Mouse (Mus musculus) NIH3T3 (cell line): ENCODE results near the gene Tanc2.

Experiments
- DNase-seq: peaks from one replicate; pipeline ENCODE4 v3.0.0-alpha.2; 2012; ENCODE audit warnings: low read depth

The Tanc2 gene

DNA sequence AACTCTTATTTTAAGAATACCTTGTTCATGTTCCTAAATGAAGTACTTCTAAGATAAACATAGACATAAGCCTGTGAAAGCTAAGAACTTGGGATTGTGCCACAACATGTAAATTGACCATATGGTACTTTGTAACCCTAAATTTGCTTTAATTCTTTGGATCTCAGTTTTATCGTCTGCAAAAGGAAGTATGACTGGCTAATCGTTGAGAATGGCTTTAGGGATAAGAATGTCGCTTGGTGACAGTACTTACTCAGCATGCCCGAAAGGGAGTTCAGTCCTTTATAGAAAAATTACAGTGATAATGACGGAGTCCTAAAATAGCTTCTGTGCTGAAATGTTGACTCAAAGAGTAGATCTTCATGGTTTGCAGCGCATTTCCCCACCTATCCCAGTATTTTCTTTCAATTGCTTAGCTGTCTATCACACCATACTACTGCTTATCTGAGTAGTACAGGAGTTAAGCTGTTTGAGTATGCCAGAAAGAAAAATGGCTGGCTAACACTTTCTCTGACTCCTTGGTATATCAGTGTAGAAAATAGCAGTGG is 246.6 kb downstream of the Tanc2 start:
- DNase-seq = no peak

DNA sequence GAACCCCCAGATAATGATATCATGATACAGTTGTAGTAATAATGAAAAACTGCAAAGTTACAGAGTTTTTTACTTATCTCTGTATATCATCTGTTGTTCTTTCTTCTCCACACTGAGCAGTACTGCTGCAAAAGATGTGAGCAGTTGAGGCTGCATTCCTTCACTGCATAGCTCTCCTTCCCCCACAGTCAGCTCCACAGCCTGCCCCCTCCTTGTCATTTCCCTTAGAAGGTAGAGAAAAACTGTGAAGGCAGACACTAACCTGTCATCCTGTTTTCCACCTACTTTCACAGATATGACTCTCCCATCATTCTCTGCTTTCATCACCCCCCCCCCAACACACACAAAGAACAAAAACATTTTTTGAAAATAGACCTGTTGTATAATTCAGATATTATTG is 248.2 kb downstream of the Tanc2 start:
- DNase-seq = no peak

DNA sequence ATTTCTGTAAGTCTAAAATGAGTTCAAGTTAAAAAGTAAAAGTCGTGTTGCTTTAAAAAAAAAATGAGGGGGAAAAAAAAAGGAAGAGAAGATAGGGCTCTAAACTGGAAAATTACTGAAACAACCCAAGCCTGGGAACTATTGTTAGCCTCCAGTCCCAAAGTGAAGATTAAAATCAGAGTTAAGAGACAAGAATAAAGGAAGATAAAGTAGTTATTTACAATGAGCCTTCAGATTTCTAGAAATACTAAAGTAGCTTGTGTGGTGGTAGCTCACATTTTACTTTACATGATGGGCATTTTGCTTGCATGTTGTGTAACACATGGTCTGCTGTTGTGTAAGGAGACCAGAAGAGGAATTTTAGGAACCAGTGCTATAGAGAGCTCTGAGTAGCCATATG is 256.1 kb downstream of the Tanc2 start:
- no peak for DNase-seq

DNA sequence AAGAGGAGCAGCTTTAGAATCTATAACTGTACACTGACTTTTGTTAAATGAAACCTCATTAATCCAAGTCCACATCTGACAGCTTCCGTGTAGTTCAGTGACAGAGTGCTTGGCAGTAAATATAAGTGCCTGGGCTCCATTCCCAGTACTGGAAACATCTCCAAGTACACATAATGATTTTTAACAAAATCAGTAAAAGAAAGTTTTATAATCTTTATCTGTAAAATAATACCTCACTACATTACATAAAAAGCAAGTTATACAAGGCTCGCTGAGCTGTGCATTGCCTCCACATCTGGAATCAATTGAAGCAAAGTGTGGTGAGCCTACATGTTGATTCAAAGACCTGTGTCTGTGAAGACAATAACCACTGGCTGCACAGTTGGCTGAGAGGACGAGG is 265.7 kb downstream of the Tanc2 start:
- peak; percentile 77 for DNase-seq

DNA sequence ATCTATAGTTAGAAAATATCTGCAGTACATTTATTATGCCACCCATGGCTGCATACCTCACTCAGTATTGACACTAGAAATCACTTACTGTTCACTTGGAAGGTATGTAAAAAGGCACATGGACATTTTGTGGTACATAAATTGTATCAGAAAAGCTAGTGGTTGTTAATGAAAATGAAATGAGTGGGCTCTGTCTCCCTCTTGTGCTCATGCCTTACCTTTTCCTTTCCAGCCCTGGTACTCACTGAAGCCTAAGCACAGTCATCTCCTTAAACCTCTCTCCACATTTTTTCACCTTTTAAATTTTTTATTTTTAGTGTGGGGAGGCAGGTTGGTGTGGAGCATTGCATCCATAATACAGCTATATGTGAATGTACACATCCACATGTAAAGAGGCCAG is 268.3 kb downstream of the Tanc2 start:
- peak; percentile 29 for DNase-seq

DNA sequence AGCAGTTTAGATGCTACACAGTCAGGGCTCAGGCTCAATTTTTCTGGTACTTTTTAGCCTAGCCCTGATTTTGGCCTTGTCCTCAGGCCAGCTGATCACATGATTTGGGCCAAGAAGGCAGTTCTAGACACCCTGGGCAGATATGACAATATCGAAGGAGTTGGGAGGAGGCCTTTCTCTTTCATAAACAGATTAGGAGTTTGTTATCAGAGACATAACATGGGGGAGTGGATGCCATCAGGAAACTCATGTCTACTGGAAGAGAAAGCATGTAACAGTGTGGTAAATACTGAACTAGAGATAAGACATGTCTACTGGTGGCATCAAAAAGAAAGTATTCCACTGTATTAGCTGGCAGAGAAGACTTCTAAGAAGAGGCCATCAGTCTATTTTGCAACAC is 295.8 kb downstream of the Tanc2 start:
- DNase-seq = no peak

DNA sequence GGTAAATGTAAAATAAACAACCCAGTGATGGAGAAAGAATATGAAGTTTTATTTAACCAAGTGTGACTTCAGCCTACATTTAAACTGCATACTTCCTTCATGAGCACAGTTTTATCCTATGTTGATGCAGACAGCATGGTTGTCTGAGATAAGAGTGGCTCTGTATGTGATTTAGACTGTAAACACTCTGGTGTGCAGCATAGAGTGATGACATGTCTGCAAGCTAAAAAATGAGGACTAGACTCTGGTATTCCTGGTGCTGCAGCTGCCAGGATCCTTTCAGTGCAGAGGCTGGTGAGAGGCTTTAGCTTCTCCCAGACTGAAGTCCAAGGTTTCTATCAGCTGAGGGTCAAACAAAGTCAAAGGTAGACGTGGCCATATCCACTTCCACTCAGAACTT is 297.5 kb downstream of the Tanc2 start:
- DNase-seq = peak; percentile 17

DNA sequence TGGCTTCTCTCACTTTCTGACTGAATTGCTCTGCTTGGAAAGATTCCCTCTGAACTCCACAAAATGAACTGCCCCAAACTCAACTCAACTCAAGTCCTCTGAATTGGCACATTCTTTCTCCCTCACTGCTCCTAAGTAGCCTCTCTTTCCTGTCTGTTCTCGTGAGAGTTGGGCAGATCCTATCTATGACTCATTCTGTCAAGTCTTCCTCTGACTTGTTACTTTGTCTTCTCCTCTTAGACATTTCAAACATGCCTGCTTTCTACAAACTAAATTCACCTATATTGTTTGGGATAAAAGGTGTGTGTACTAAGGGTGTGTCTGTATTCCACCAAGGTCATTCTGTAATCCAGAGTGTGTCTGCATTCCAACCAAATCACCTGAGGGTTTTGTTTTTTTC is 309.4 kb downstream of the Tanc2 start:
- no peak for DNase-seq

DNA sequence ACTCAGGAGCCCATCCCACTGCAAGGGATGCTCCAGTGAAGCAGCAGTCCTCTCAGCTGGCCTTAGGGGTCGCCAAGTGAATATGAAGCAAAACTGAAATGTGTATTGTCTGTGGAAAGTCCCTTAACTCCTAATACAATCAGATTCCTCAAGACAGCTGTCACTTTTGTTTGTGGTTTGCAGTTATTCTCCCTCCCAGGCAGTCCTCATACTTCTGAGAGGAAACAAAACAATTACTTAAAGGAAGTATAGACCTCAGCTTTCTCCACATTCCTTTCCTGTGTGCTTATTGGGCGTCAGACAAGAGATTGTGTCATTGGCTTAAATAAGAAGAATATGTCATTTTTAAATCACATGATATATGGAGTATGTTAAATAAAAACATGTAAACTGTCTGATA is 311.7 kb downstream of the Tanc2 start:
- peak; percentile 36 for DNase-seq

DNA sequence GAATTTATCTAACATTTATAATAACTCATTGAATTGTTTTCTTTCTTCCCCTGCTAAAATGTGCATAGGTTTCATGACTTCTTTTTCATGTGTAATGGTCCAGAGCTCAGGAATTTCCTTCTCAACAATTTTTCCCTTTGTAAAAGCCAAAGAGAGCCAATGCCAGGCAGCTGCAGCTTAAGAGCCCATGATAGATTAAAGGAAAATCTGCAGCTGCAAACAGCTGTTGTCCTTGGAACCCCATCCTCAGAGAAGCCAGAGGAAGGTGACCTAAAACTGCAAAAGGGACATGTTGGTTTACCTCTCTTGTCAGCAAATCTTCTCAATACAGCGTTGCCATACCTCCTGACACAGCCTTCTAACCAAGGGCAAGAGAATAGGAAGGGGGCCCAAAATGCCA is 313.2 kb downstream of the Tanc2 start:
- no peak for DNase-seq

DNA sequence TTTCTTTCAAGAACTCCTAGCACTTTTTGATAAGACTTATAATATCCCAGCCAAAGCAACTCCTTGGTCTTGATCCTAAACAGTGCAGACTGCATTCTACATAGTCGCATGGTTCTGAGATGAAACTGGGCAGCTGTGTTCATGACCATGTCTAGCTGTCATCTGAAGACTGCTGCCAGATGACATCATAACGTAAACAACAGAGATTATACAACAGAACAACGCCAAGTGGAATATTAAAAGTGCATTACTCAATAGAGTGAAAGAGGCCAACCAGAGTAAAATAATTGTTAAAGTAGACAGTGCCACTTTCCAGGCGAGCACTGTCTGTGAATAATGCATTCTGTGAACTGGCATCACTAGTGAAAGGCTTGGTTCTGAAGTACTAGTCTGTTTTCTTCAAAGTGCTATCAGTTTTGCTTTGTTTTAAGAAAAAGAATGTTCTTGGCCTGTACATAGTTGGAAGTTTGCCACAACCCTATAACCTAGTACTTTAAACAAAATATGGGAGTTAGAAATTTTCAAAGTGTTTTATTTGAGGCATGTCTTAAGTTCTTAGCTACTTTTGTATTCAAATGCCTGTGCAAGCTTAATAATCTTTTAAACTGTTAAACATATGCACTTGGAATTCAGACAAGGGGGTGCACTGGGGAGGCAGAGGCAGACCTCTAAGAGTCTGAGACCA is 315.9 kb downstream of the Tanc2 start:
- peak; percentile 84 for DNase-seq

DNA sequence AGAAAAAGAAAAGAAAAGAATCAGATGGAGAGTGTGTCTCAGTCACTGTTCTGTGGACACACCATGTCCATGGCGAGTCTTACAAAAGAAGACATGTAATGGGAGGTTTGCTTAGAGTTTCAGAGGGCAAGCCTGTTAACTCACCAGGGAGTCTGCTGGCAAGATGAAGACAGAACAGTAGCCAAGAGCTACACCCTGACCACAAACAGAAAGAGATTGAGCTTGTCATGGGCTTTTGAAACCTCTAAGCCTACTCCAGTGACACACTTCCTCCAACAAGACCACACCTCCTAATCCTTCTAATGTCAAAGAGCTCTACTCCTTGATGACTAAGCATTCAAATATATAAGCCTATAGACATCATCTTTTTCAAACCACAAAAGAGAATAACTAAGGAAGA is 317.6 kb downstream of the Tanc2 start:
- DNase-seq = peak; percentile 21

DNA sequence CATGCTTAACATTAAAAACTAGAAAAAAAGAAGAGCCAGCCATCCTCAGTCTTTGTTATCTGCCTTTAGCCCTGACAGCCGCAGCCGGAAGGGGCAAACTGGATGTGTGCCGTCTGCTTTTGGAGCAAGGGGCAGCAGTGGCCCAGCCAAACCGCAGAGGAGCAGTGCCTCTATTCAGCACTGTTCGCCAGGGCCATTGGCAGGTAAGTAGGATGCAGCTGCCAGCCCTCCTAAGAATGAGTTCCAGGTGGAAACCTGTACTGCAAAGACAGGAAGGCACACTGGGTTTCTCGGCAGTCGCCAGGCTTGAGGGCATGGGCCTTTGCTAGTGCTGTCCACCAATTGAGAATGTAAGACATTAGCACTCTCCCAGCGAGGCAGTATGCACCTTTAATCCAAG is 319.1 kb downstream of the Tanc2 start:
- no peak for DNase-seq

DNA sequence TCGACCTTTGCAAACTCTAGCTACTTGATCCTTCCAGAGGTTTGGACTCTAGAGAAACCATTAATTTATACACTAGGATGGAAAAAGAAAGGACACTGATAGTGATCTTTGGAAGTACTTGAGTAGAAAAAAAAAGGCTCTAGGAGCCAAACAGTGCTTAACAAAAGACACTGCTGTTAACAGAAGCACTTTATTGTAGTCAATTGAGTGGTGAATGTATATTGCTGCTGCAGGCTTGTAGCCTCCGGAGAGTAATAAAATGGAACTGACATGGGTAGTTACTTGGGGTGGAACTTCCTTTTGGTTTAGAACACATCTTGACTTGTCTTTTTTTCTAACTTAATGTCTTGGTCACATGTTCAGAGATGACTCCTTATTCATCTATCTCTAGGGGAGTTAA is 319.8 kb downstream of the Tanc2 start:
- no peak for DNase-seq

DNA sequence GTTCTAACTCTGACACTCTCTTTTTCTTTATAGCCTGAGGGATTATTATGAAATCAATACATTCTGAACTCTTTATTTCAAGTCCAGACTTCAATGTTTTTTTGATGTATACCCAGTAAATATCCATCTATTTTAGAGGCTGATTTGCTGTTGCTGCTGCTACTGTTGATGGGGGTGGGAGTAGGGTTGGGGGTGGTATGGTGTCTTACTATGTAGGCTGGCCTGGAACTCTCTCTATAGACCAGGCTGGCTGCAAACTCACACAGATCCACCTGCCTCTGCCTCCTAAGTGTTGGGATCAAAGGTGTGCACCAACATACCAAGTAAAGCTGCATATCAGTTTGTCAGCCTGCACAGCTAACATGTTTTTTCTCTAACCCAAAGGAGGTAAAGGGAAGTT is 321.4 kb downstream of the Tanc2 start:
- DNase-seq = no peak

DNA sequence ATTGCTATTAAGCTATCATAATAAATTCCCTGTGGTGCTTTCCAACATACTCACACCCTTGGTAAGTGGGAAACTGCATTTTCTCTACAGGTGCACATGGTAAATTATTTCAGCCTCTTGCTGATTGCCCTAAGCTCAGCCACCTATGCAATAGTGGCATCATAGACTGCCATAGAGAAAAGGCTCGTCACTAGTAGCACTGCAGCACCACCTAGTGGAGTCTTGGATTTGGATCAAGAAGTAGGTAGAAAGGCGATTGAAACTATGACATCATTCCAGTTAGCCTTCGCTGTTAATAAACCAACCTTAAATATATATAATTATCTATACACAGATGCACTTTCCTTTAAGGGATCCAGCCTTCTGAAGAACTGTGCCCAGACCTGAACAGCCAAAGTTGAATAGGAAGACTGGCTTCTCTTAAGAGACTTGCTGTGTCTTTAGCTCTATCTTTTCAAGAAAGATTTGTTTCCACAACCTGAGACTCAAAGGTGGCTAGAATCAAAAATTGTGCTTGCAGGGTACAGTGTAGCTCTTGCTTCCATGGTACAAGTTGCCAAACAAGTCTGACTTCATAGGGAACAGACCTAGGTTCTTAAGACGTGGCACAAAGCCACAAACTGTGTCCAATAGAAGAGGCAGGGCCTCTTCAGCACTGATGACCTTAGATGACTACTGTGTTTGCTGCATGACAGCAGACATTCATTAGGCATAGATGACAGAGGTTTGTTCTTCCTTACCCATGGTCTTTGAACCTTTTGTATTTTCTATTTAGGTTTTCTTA is 322.0 kb downstream of the Tanc2 start:
- DNase-seq = peak; percentile 90

DNA sequence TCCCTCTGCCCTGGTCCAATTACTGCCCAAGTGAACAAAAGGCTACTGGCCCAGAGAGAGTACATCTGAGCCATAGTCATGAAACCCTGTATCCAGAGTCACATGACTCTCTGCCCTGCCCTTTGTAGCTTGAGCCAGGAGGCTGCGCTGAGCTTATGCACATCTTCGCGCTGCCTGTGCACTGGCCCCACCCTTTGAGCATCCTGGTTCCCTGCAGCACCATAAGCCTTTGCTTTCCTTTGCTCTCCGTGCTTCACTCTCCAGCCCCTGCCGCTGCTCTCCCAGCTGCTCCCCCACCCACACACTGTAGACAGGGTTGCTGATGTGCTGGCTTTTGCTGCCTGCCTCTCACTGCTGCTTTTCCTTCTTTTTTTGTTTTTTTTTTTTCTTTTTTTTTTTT is 323.8 kb downstream of the Tanc2 start:
- DNase-seq = no peak

DNA sequence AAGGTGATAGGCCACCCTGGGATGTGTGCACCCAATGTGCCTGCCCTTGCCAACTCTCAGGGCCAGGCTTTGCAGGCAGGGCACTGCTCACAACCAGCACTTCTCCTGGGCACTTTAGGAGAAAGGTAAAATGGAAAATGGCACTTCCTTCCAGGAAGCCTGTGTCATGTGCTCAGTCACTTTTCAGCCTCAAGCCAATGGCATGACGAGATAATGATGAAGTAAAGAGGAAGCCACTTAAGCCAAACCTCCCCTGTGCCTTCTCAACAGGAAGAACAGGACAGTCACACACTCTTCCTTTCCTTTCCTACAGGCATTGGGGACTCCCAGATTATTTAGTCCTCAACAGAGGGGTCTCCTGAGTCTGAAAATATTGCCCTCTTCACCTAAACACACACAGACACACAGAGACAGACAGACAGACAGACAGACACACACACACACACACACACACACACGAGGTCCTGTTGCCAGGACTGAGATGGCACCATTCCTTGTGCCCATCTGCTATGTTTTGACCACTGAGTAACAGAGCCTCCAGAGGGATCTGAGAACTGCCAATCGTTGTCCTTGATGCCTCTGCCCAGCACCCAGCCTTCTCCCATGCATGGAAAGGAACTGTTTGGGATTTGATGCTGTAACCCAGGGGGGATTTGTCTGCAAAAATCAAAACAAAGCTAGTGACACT is 330.5 kb downstream of the Tanc2 start:
- no peak for DNase-seq

DNA sequence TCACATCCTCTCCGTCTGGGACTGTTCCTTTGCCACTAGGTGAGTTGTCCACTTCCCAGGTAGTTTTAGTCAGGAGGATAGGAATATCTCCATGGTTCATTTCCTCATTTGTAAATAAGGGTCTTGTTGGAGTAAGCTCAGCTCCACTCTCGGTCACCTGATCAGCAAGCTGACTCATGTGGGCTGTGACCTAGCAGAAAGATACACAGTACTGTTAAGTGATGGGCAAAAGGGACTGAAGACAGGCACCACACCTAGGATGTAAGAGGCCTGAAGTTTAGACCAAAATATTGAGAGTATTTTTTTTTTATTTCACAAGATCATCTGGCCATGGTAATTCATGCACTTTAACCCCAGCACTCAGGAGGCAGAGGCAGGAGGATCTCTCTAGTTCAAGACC is 331.1 kb downstream of the Tanc2 start:
- no peak for DNase-seq

DNA sequence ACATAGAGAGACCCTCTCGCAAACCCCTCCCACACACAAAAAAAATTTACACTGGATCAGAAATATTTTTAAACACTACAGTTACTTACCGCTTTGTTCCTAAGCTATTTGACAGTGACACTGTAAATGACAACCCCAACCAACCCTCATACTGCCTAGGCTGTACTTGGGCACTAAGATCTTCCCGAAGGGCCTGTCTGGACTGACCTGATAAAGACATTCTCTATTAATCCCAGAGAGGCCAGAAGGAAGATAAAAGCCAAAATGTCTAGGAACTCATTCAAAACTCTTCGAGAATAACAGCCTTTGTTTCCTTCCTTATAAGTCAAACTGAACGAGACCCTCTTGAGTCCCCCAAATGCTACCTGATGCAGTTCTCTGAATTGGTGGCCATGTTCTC is 331.5 kb downstream of the Tanc2 start:
- DNase-seq = no peak

DNA sequence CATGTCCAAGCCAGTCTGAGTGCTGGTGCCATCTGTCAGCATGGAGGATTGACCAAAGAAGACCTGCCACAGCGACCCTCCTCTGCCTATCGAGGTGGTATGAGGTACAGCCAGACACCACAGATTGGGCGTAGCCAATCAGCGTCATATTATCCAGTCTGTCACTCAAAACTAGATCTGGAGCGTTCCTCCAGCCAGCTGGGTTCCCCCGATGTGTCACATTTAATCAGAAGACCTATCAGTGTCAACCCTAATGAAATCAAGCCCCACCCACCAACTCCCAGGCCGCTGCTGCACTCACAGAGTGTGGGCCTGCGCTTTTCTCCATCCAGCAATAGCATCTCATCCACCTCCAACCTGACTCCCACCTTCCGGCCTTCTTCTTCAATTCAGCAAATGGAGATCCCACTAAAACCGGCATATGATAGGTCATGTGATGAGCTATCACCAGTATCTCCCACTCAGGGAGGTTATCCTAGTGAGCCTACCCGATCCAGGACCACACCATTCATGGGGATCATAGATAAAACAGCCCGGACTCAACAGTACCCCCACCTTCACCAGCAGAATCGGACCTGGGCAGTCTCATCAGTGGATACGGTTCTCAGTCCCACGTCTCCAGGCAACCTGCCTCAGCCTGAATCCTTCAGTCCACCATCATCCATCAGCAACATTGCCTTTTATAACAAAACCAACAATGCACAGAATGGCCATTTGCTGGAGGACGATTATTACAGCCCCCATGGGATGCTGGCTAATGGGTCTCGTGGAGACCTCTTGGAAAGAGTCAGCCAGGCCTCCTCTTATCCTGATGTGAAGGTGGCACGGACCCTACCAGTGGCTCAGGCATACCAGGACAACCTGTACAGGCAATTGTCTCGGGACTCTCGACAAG is 333.2 kb downstream of the Tanc2 start:
- DNase-seq = no peak
